Mouse (Mus musculus) heart, adult 2 months (tissue): Measurements from ENCODE around the gene Pcmt1. TPM values are rescaled to one million over a fixed set of nuclear protein-coding genes. Genes with fewer than 3 reads are reported as not detected.

Source experiments
- DNase-seq, 2 experiments: peaks; one replicate each; pipeline ENCODE4 v3.0.0; 2021
- H3K27ac ChIP-seq: fragments of 200-600 bp; 2 replicates; pipeline ENCODE4 v1.8.1; 2022
- H3K27me3 ChIP-seq: fragments of 200-500 bp; 2 replicates; pipeline ENCODE4 v1.6.1; 2012; ENCODE audit warnings: mild to moderate bottlenecking, low read length, inconsistent platforms, mixed read lengths; ENCODE audit not compliant: control insufficient read depth, insufficient read depth
- H3K36me3 ChIP-seq: fragments of 200-500 bp; 2 replicates; pipeline ENCODE4 v1.6.1; 2012; ENCODE audit warnings: low read length, inconsistent platforms; ENCODE audit not compliant: control insufficient read depth, insufficient read depth
- H3K4me1 ChIP-seq: fragments of 200-500 bp; 2 replicates; pipeline ENCODE4 v1.6.1; 2011; ENCODE audit warnings: low read length; ENCODE audit not compliant: control insufficient read depth, insufficient read depth
- H3K4me3 ChIP-seq: fragments of 200-600 bp; 2 replicates; pipeline ENCODE4 v1.8.1; 2022
- H3K79me2 ChIP-seq: fragments of 200-500 bp; replicated peaks from 2 replicates; pipeline ENCODE4 v1.6.1; 2012; ENCODE audit warnings: mild to moderate bottlenecking, inconsistent platforms, low read length, moderate library complexity, mixed read lengths; ENCODE audit not compliant: control insufficient read depth, insufficient read depth
- H3K9ac ChIP-seq: fragments of 200-500 bp; 2 replicates; pipeline ENCODE4 v1.6.1; 2012; ENCODE audit warnings: low read depth, mild to moderate bottlenecking, control low read depth, inconsistent platforms, low read length, mixed read lengths
- CTCF ChIP-seq: fragments of 200-600 bp; IDR thresholded peaks from 2 replicates; pipeline ENCODE4 v1.8.1; 2022; ENCODE audit warnings: antibody characterized with exemption, mild to moderate bottlenecking, moderate library complexity
- EP300 ChIP-seq: fragments of 200-500 bp; IDR thresholded peaks from 2 replicates; pipeline ENCODE4 v1.6.1; 2011; ENCODE audit warnings: low read depth, low read length, control low read depth; ENCODE audit not compliant: insufficient read depth
- POLR2A ChIP-seq: fragments of 200-500 bp; IDR thresholded peaks from 2 replicates; pipeline ENCODE4 v1.6.1; 2011; ENCODE audit warnings: mild to moderate bottlenecking, low read depth, low read length, control low read depth; ENCODE audit not compliant: insufficient read depth
- WGBS: fragments of 180-500 bp; shearing (Covaris S2); methylation state at CpG from one replicate; pipeline ENCODE4 v1.1.7; 2018; 5-methylcytosine and 5-hydroxymethylcytosine counted together
- intact Hi-C: fragments of 180-260 bp; cut with DNase I; formaldehyde crosslinking; loops from one replicate; pipeline ENCODE4 v1.15.1; 2025
- long read RNA-seq: library from polyadenylated mRNA; stranded (forward); transcript quantifications from one replicate; pipeline ENCODE4 v2.0.0, GENCODE M21; 2021
- polyA plus RNA-seq: library from polyadenylated mRNA; depleted of rRNA; stranded (reverse); fragments of >200 nt; gene quantifications from 2 replicates; pipeline ENCODE4 v1.2.3, GENCODE M21; 2012; rRNA removed
- total RNA-seq, 2 experiments: library from RNA; stranded (reverse); gene quantifications; 2 replicates each; pipeline ENCODE4 v1.2.3; 2021

The Pcmt1 gene
- total RNA-seq (100 to 1,000 TPM in 1 of 2 experiments, 10 to 100 TPM in 1; 92.5 to 101 TPM), polyA plus RNA-seq (35.3 and 61.6 TPM in 2 replicates)
- long read RNA-seq, transcript Pcmt1-208 (8 exons, 2,757 nt), result minor isoform, 22 of 121 reads
- long read RNA-seq, transcript Pcmt1-202 (8 exons, 2,491 nt), result major isoform, 60 of 121 reads
- long read RNA-seq, transcript Pcmt1-210 (7 exons, 1,132 nt), result minor isoform, 11 of 121 reads
- long read RNA-seq, partial matches to known transcripts, result 8 of 121 reads
- long read RNA-seq, other reads (novel, unspliced or antisense), result 20 of 121 reads

DNA sequence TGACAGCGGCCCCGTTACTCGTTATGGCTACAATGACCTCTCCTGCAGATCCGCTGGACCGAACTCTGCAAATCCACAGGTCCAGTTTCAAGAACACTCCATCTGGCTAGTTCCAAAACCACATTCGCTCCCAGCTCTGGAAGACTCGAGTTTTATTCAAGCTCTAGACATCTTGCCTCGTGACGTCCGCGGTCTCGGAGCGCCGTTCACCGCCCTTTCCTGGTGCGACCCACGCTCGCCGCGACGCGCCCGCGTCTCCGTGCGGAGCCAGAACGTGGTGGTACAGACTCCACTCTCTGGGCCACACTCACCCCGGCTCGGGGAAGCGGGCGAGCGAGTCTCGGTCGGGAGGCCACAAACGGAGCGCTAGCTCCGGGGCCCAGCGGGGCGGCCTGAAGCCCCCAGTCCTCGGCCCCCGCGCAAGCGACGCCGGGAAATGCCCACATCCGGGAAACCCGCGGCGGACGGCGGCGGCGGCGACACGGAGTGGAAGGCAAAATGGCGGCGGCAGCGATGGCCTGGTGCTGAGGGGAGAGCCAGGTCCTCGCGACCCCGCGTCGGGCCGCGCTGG is at the start of gene Pcmt1, which contains the start of gene Lats1:
TSS of gene Pcmt1 (minus strand) at position 406 of the 571 bp plus-strand sequence.
TSS of gene Lats1 (plus strand) at position 484 of the 571 bp plus-strand sequence.
- H3K9ac ChIP-seq, result peak within 1 kb of the TSS; percentile 95
- peak; percentile 91 to 94 for DNase-seq
- H3K4me1 ChIP-seq, result peaks cover 14% of the 10 kb centered on the region
- peak within 1 kb of the TSS; percentile 81 for H3K4me3 ChIP-seq
- peak within 1 kb of the TSS; percentile 97 for H3K27ac ChIP-seq
- intact Hi-C loops, result loop anchor here (2.0 to 10.0 kb wide), 4 partner anchors 18 to 274 kb away; partner anchors contain the start of genes Ginm1, Katna1, Ppil4 and Tab2
- H3K79me2 ChIP-seq, result peaks cover 9% of the 10 kb centered on the region
- peaks cover 29% of the 10 kb centered on the region for H3K36me3 ChIP-seq
- no peaks in the 10 kb centered on the region for H3K27me3 ChIP-seq
- TF ChIP-seq EP300, result no peak
- TF ChIP-seq POLR2A, result peak; percentile 66
- TF ChIP-seq CTCF, result no peak
- WGBS, result under 1% methylated on average over 65 of the region's 65 CpGs

DNA sequence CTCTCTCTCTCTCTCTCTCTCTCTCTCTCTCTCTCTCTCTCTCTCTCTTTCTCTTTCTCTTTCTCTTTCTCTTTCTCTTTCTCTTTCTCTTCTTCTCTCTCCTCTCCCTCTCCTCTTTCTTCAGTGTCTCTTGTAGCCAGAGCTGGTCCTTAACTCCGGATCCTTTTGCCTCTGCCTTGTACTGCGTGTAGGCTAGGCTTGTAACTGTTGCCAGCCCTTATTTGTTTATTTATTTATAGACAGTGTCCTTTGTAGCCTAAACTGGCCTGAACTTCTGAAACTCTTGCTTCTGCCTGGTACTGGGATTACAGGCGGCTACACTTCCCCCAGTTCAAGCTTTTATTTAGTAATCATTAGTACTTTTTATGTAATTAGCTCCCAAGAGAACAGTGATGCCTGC is 46.1 kb upstream of the Pcmt1 start:
- H3K4me1 ChIP-seq, result peaks cover 1% of the 10 kb centered on the region; the same call in 1 of the 2 replicates
- intact Hi-C loops, result loop anchor here (5.0 kb wide), 2 partner anchors 45 to 55 kb away; partner anchors contain the start of genes Lats1 and Pcmt1
- no peak overlapping the region for H3K4me3 ChIP-seq
- WGBS, result 16% methylated on average over 3 of the region's 3 CpGs
- TF ChIP-seq POLR2A, result no peak
- TF ChIP-seq CTCF, result no peak
- TF ChIP-seq EP300, result no peak
- no peak overlapping the region for H3K27ac ChIP-seq
- H3K79me2 ChIP-seq, result peaks cover 4% of the 10 kb centered on the region; the same call in 1 of the 2 replicates
- H3K36me3 ChIP-seq, result no peaks in the 10 kb centered on the region
- DNase-seq, result no peak
- no peak overlapping the region for H3K9ac ChIP-seq
- H3K27me3 ChIP-seq, result no peaks in the 10 kb centered on the region

GRCm38 (mm10) chr10:7726501-7726812 is 45.5 kb upstream of the Pcmt1 start:
- no peak for DNase-seq
- Histone ChIP-seq H3K4me3 (peak overlapping the region; percentile 78), H3K27ac (peak overlapping the region; percentile 80), H3K4me1 (peaks cover 1% of the 10 kb centered on the region; the same call in 1 of the 2 replicates), H3K27me3 (no peaks in the 10 kb centered on the region), H3K79me2 (peaks cover 4% of the 10 kb centered on the region; the same call in 1 of the 2 replicates), H3K9ac (peak overlapping the region; percentile 92), H3K36me3 (no peaks in the 10 kb centered on the region)
- intact Hi-C loops, result loop anchor here (5.0 kb wide), 2 partner anchors 44 to 56 kb away; partner anchors contain the start of genes Lats1 and Pcmt1
- TF ChIP-seq EP300 (no peak), POLR2A (no peak), CTCF (no peak)
- WGBS, result 0% methylated on average over 8 of the region's 8 CpGs

GRCm38 (mm10) chr10:7725751-7726500 is 45.0 kb upstream of the Pcmt1 start, which contains the start of gene Katna1:
Katna1 (plus strand) TSS chr10:7726000.
- TF ChIP-seq POLR2A (peak; percentile 75), EP300 (no peak)
- no peaks in the 10 kb centered on the region for H3K27me3 ChIP-seq
- intact Hi-C loops, result loop anchor here (2.0 to 5.0 kb wide), 3 partner anchors 44 to 59 kb away; partner anchors contain the start of genes Lats1, Nup43 and Pcmt1

GRCm38 (mm10) chr10:7715056-7715455 is 34.1 kb upstream of the Pcmt1 start:
- Histone ChIP-seq H3K36me3 (peaks cover 6% of the 10 kb centered on the region), H3K27me3 (no peaks in the 10 kb centered on the region), H3K4me1 (no peaks in the 10 kb centered on the region), H3K9ac (no peak overlapping the region), H3K27ac (no peak overlapping the region), H3K79me2 (no peaks in the 10 kb centered on the region), H3K4me3 (no peak overlapping the region)
- no peak for TF ChIP-seq EP300
- TF ChIP-seq CTCF, result no peak
- TF ChIP-seq POLR2A, result no peak
- WGBS, result 82% methylated on average over 7 of the region's 7 CpGs
- intact Hi-C loops, result no loop called here
- DNase-seq, result no peak

More at GRCm38 (mm10) chr10:7725751-7726500, 45.0 kb upstream of the Pcmt1 start, which contains the start of gene Katna1:
- peak within 1 kb of the TSS; percentile 80 for H3K27ac ChIP-seq
- under 1% methylated on average over 48 of the region's 49 CpGs for whole genome bisulfite sequencing
- H3K4me3 ChIP-seq, result peak within 1 kb of the TSS; percentile 78
- DNase-seq, result peak; percentile 93 to 94
- peaks cover 1% of the 10 kb centered on the region; the same call in 1 of the 2 replicates for H3K4me1 ChIP-seq
- peaks cover 3% of the 10 kb centered on the region; the same call in 1 of the 2 replicates for H3K79me2 ChIP-seq
- H3K36me3 ChIP-seq, result no peaks in the 10 kb centered on the region
- peak within 1 kb of the TSS; percentile 92 for H3K9ac ChIP-seq
